Mouse (Mus musculus): ENCODE results near the gene Adgrv1. TPM values are rescaled to one million over a fixed set of nuclear protein-coding genes. Genes with fewer than 3 reads are reported as not detected.
"Not testable (repeated sequence)": the region's sequence is repeated elsewhere in the genome, so short reads cannot be mapped to it uniquely, and the experiment has no call there.

The Adgrv1 gene
- polyA plus RNA-seq (2016; fragmentation: Nextera tagmentation; extraction: Ambion mirVana), result 28.1 and 30.3 TPM in 2 replicates

GRCm38 (mm10) chr13:81632720-81633415 is at the start of gene Adgrv1:
Gene Adgrv1 (minus strand): TSS chr13:81633154.
- H3K4me3 ChIP-seq, result peak within 1 kb of the TSS; percentile 70
- peak within 1 kb of the TSS; percentile 90 for H3K27ac ChIP-seq
- H3K9me3 ChIP-seq, result no peaks in the 10 kb centered on the region
- under 1% methylated on average over 42 of the region's 42 CpGs for WGBS
- H3K27me3 ChIP-seq (ENCODE audit: poor library complexity, severe bottlenecking), result peaks cover 34% of the 10 kb centered on the region
- no peaks in the 10 kb centered on the region for H3K36me3 ChIP-seq (replicated peaks)
- peak; percentile 95 for DNase-seq (ENCODE audit: extremely low spot score, low spot score)
- peaks cover 62% of the 10 kb centered on the region for H3K4me1 ChIP-seq

- H3K36me3 ChIP-seq (replicated peaks), result peaks cover 57% of the 10 kb centered on the region
Observed at GRCm38 (mm10) chr13:81675333-81675732, 42.4 kb upstream of the Adgrv1 start.

GRCm38 (mm10) chr13:81667713-81668112 is 34.8 kb upstream of the Adgrv1 start:
- Histone ChIP-seq H3K4me3 (no peak overlapping the region), H3K36me3 (replicated peaks) (peaks cover 70% of the 10 kb centered on the region), H3K4me1 (no peaks in the 10 kb centered on the region), H3K27ac (no peak overlapping the region), H3K27me3 (ENCODE audit: poor library complexity, severe bottlenecking) (no peaks in the 10 kb centered on the region), H3K9me3 (no peaks in the 10 kb centered on the region)
- WGBS, result 95% methylated on average over 5 of the region's 5 CpGs
- DNase-seq (ENCODE audit: extremely low spot score, low spot score), result no peak

More at GRCm38 (mm10) chr13:81675333-81675732, 42.4 kb upstream of the Adgrv1 start:
- WGBS, result 90% methylated on average over 8 of the region's 8 CpGs
- H3K4me1 ChIP-seq, result peaks cover 4% of the 10 kb centered on the region; the same call in 1 of the 2 replicates
- no peaks in the 10 kb centered on the region for H3K9me3 ChIP-seq
- DNase-seq (ENCODE audit: extremely low spot score, low spot score), result no peak
- H3K4me3 ChIP-seq, result no peak overlapping the region
- H3K27me3 ChIP-seq (ENCODE audit: poor library complexity, severe bottlenecking), result no peaks in the 10 kb centered on the region
- no peak overlapping the region for H3K27ac ChIP-seq

GRCm38 (mm10) chr13:81664331-81664698 is 31.4 kb upstream of the Adgrv1 start:
- no peak for DNase-seq (ENCODE audit: extremely low spot score, low spot score)
- no peak overlapping the region for H3K4me3 ChIP-seq
- WGBS, result 86% methylated on average over 5 of the region's 5 CpGs
- H3K9me3 ChIP-seq, result no peaks in the 10 kb centered on the region
- no peaks in the 10 kb centered on the region for H3K27me3 ChIP-seq (ENCODE audit: poor library complexity, severe bottlenecking)
- no peak overlapping the region for H3K27ac ChIP-seq
- peaks cover 66% of the 10 kb centered on the region for H3K36me3 ChIP-seq (replicated peaks)
- no peaks in the 10 kb centered on the region for H3K4me1 ChIP-seq

DNA sequence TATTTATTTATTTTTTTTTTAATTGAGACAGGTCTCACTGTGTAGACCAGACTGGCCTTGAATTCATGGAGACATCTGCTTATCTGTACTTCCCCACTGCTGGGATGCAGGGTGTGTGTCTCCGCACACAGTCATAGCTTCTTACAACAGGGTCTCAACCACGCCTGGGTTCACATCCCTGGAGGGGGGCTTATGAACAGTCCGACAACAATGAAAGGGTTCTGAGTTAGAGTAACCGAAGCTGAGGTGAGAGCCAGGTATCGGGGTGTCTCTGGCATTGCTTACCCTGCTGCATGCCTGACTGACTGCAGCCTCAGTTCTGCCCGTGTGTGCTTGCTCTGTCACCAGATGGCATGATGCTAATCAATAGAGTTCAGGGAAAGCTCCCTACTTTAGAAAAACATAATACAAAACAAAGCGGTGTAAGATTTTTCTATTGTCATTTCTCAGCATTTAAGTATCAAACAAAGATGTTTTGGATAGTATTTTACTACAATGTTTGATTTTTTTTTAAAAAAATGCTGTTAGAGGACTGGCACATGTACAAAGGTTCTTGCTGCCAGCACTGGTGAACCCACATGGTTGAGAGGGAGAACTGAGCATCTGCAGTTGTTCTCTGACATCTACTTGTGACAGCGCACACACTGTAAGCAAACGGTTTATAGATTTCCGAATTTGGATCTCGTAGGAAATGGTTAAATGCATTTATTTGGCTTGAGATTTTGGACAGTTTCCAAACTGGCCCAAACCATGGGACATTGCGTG is 30.8 kb upstream of the Adgrv1 start:
- 88% methylated on average over 12 of the region's 12 CpGs for WGBS
- DNase-seq (ENCODE audit: extremely low spot score, low spot score), result no peak
- Histone ChIP-seq H3K4me3 (no peak overlapping the region), H3K27ac (no peak overlapping the region), H3K9me3 (no peaks in the 10 kb centered on the region), H3K27me3 (ENCODE audit: poor library complexity, severe bottlenecking) (no peaks in the 10 kb centered on the region), H3K4me1 (peaks cover 3% of the 10 kb centered on the region), H3K36me3 (replicated peaks) (peaks cover 60% of the 10 kb centered on the region)

DNA sequence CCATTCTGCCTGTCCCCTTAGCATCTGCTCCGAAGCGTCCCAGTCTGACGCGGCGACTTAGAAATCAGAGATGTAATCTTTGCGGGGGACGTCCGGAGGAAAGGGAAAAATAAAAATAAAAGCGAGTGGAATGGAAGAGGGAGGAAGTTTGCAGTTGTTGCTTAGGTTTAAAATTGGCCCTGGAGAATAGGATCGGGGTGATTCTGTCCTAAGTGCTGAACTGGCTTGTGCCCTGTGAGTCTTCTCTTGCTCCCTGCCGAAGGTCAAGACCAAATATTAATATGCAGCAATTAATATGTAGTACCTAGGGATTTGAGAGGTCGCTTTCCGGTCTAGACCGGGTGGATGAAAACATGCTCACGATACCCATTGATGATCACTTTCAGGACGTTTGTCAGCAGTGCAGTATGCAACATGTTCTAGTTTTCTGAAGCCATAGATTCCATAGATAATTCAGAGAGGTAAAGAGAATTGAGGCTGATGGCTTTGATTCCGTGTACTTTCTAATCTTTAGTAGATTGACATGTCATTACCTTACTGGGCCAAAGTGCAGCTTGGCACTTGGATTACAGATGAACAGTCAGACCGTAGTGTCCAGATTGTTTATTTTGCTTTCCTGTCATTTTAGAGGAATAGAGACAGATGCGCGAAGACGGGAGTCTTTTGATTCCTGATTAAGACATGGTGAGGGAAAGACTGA is 25.2 kb upstream of the Adgrv1 start:
- Histone ChIP-seq H3K27ac (peak overlapping the region; percentile 92), H3K9me3 (peaks cover 4% of the 10 kb centered on the region; the same call in 1 of the 2 replicates), H3K27me3 (ENCODE audit: poor library complexity, severe bottlenecking) (no peaks in the 10 kb centered on the region), H3K4me3 (peak overlapping the region; percentile 71), H3K36me3 (replicated peaks) (peaks cover 12% of the 10 kb centered on the region; the same call in 1 of the 2 replicates), H3K4me1 (peaks cover 27% of the 10 kb centered on the region)
- no peak for DNase-seq (ENCODE audit: extremely low spot score, low spot score)
- WGBS, result 21% methylated on average over 21 of the region's 21 CpGs

DNA sequence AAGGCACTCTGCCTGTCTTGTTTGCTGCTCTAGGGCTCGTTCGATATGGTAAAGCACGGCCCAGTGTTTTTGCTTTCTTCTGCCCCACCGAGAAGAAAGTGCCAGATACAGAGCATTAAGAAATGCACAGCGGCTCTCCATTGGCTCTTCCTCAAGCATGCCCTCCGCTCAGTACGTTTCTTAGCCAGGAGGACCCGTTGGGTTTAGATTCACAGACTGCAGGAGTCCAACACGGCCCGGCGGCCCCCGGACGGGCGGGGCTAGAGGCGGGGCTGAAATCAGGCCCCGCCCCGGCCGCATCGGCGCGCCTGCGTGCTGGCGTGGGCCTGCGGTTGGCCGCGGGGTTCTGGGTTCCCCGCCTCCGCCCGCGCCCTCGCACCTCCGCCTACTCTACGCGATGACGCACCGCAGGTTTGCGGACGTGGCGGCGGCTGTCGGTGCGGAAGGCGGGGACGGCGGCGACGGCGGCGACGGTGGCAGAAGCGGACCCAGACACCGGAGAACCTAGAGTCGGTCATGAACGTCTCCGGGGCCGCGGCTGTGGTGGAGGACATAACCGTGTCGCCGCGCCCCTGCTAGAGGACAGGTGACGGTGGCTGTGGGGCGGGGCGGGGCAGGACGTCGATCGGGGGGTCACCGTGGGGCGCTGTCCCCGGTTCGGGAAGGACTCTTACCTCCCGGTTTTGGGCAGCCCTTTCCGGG is 24.5 kb upstream of the Adgrv1 start, which contains the start of gene Lysmd3:
TSS of gene Lysmd3 (plus strand) at position 313 of the 702 bp plus-strand sequence.
- H3K36me3 ChIP-seq (replicated peaks), result peaks cover 12% of the 10 kb centered on the region; the same call in 1 of the 2 replicates
- whole genome bisulfite sequencing, result under 1% methylated on average over 73 of the region's 73 CpGs
- H3K4me3 ChIP-seq, result peak within 1 kb of the TSS; percentile 71
- H3K27ac ChIP-seq, result peak within 1 kb of the TSS; percentile 92
- peaks cover 27% of the 10 kb centered on the region for H3K4me1 ChIP-seq
- no peaks in the 10 kb centered on the region for H3K27me3 ChIP-seq (ENCODE audit: poor library complexity, severe bottlenecking)
- peak; percentile 89 for DNase-seq (ENCODE audit: extremely low spot score, low spot score)
- peaks cover 4% of the 10 kb centered on the region; the same call in 1 of the 2 replicates for H3K9me3 ChIP-seq

DNA sequence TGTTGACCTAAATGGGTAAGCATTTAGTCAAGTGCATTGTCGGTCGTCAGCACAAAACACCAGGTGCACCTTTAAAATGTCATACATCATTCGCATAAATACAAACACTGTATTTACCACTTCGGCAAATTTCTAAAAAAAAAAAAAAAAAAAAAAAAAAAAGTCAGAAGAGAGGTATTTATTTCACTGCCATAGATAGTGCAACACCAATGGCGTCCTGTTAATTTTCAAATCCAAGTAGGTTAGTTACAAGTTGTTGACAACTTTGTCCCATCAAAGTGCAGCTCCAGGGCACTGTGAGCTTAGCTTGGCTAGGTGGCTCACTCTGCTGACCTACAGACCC is 24.0 kb upstream of the Adgrv1 start:
- Histone ChIP-seq H3K36me3 (replicated peaks) (peaks cover 12% of the 10 kb centered on the region; the same call in 1 of the 2 replicates), H3K4me1 (peaks cover 27% of the 10 kb centered on the region), H3K27me3 (ENCODE audit: poor library complexity, severe bottlenecking) (no peaks in the 10 kb centered on the region)

GRCm38 (mm10) chr13:81656091-81656850 is 23.3 kb upstream of the Adgrv1 start:
- H3K9me3 ChIP-seq, result peaks cover 4% of the 10 kb centered on the region; the same call in 1 of the 2 replicates
- H3K4me1 ChIP-seq, result peaks cover 27% of the 10 kb centered on the region
- H3K27me3 ChIP-seq (ENCODE audit: poor library complexity, severe bottlenecking), result no peaks in the 10 kb centered on the region
- peak overlapping the region; percentile 71 for H3K4me3 ChIP-seq
- DNase-seq (ENCODE audit: extremely low spot score, low spot score), result peak; percentile 44
- peaks cover 8% of the 10 kb centered on the region; the same call in 1 of the 2 replicates for H3K36me3 ChIP-seq (replicated peaks)
- H3K27ac ChIP-seq, result peak overlapping the region; percentile 92
- WGBS, result 20% methylated on average over 14 of the region's 14 CpGs

More for the DNA sequence above, 24.0 kb upstream of the Adgrv1 start:
- no peak for DNase-seq (ENCODE audit: extremely low spot score, low spot score)
- H3K4me3 ChIP-seq, result peak overlapping the region; percentile 71
- 11% methylated on average over 5 of the region's 5 CpGs for WGBS
- H3K9me3 ChIP-seq, result peaks cover 4% of the 10 kb centered on the region; the same call in 1 of the 2 replicates
- H3K27ac ChIP-seq, result peak overlapping the region; percentile 92

DNA sequence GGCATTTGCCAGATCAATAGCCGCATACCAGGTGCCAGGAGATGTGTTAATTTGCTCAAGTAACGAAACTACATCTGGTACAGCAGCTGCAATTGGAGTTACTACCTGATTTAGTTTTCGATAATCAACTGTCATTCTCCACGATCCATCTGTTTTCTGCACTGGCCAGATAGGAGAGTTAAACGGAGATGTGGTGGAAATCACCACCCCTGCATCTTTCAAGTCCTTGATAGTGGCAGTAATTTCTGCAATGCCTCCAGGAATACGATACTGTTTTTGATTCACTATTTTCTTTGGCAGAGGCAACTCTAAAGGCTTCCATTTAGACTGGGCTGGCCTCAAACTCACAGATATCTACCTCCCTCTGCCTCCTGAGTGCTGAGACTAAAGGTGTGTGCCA is 17.4 kb upstream of the Adgrv1 start:
- H3K36me3 ChIP-seq (replicated peaks); H3K27me3 ChIP-seq (ENCODE audit: poor library complexity, severe bottlenecking); H3K27ac ChIP-seq; H3K4me1 ChIP-seq; H3K9me3 ChIP-seq; H3K4me3 ChIP-seq; DNase-seq (ENCODE audit: extremely low spot score, low spot score): not testable (repeated sequence)
- WGBS, result 82% methylated on average over 5 of the region's 6 CpGs

- Histone ChIP-seq H3K4me1 (peaks cover 18% of the 10 kb centered on the region), H3K36me3 (replicated peaks) (no peaks in the 10 kb centered on the region), H3K27ac (no peak overlapping the region), H3K9me3 (no peaks in the 10 kb centered on the region), H3K27me3 (ENCODE audit: poor library complexity, severe bottlenecking) (no peaks in the 10 kb centered on the region), H3K4me3 (no peak overlapping the region)
- WGBS, result 91% methylated on average over 6 of the region's 6 CpGs
- no peak for DNase-seq (ENCODE audit: extremely low spot score, low spot score)
Observed at GRCm38 (mm10) chr13:81646348-81646747, 13.4 kb upstream of the Adgrv1 start.
